Mouse (Mus musculus) CH12.LX (cell line): ENCODE measurements around the gene Spata21. TPM values are rescaled to one million over a fixed set of nuclear protein-coding genes. Genes with fewer than 3 reads are reported as not detected.

Experiments used
- DNase-seq: peaks from one replicate; pipeline ENCODE4 v3.0.0-alpha.2; 2013; ENCODE audit errors: extremely low read depth
- H3K27ac ChIP-seq: 2 replicates; pipeline ENCODE4 v1.5.1; 2012; ENCODE audit warnings: low read depth, mild to moderate bottlenecking, control low read depth, moderate library complexity; ENCODE audit not compliant: insufficient read depth
- H3K27me3 ChIP-seq: replicated peaks from 2 replicates; pipeline ENCODE3; 2012; ENCODE audit warnings: inconsistent platforms
- H3K36me3 ChIP-seq, 2 experiments: replicated peaks in 1 of 2; 2 replicates each; pipeline versions ENCODE3 to v1.6.1; 2012; ENCODE audit warnings: inconsistent platforms in 1 of 2, low read length in 1 of 2, mild to moderate bottlenecking in 1 of 2, mixed read lengths in 1 of 2, moderate library complexity in 1 of 2; ENCODE audit not compliant: control insufficient read depth in 1 of 2, insufficient read depth in 1 of 2
- H3K4me1 ChIP-seq, 2 experiments: 2 replicates each; pipeline ENCODE4 v1.6.1; 2012; ENCODE audit warnings: inconsistent platforms in 1 of 2, moderate library complexity in 1 of 2; ENCODE audit not compliant: insufficient read depth in 2 of 2, control insufficient read depth in 1 of 2
- H3K4me2 ChIP-seq: 2 replicates; pipeline ENCODE4 v1.6.1; 2012; ENCODE audit warnings: low read depth, mild to moderate bottlenecking, control low read depth; ENCODE audit not compliant: poor library complexity, insufficient read depth, severe bottlenecking
- H3K4me3 ChIP-seq, 3 experiments: fragments of 150-350 bp in 1 of 3; sonication (generic) in 1 of 3; replicated peaks in 1 of 3; 2 replicates each; pipeline versions ENCODE3 to v1.5.1; 2011 to 2012; ENCODE audit warnings: low read depth in 2 of 3, low read length in 2 of 3, mild to moderate bottlenecking in 2 of 3, moderate library complexity in 2 of 3, control low read depth in 1 of 3, improper control_type of control experiment in 1 of 3, inconsistent platforms in 1 of 3, mixed read lengths in 1 of 3; ENCODE audit not compliant: poor library complexity in 1 of 3
- H3K79me2 ChIP-seq: replicated peaks from 2 replicates; pipeline ENCODE4 v1.6.1; 2012; ENCODE audit warnings: mild to moderate bottlenecking, moderate library complexity; ENCODE audit not compliant: control insufficient read depth, poor library complexity, insufficient read depth, severe bottlenecking; ENCODE audit errors: extremely low read depth
- H3K9ac ChIP-seq: 2 replicates; pipeline ENCODE4 v1.6.1; 2012; ENCODE audit warnings: low read depth, mild to moderate bottlenecking, control low read depth, moderate library complexity; ENCODE audit not compliant: insufficient read depth
- H3K9me3 ChIP-seq: replicated peaks from 2 replicates; pipeline ENCODE3; 2012; ENCODE audit warnings: low read length, inconsistent platforms, mixed read lengths
- BHLHE40 ChIP-seq: IDR thresholded peaks from 2 replicates; pipeline ENCODE4 v1.6.1; 2011; ENCODE audit warnings: mild to moderate bottlenecking, low read depth, low read length, improper control_type of control experiment
- CHD2 ChIP-seq: IDR thresholded peaks from 2 replicates; pipeline ENCODE4 v1.6.1; 2011; ENCODE audit warnings: low read length, improper control_type of control experiment
- CTCF ChIP-seq, 2 experiments: IDR thresholded peaks in 1 of 2; conservative IDR thresholded peaks in 1 of 2; 2 replicates each; pipeline ENCODE4 v1.5.1; 2011 to 2012; ENCODE audit warnings: low read depth in 2 of 2, low read length in 2 of 2, improper control_type of control experiment in 1 of 2, inconsistent platforms in 1 of 2, mild to moderate bottlenecking in 1 of 2, moderate library complexity in 1 of 2
- E2F4 ChIP-seq: IDR thresholded peaks from 2 replicates; pipeline ENCODE4 v1.6.1; 2011; ENCODE audit warnings: low read depth, low read length, improper control_type of control experiment; ENCODE audit not compliant: insufficient replicate concordance
- EP300 ChIP-seq: IDR thresholded peaks from 2 replicates; pipeline ENCODE4 v1.6.1; 2011; ENCODE audit warnings: low read length, improper control_type of control experiment
- ETS1 ChIP-seq: conservative IDR thresholded peaks from 2 replicates; pipeline ENCODE4 v1.6.1; 2012; ENCODE audit warnings: low read depth, mild to moderate bottlenecking, inconsistent platforms, low read length, improper control_type of control experiment, moderate library complexity
- GABPA ChIP-seq: IDR thresholded peaks from 2 replicates; pipeline ENCODE4 v1.6.1; 2012; ENCODE audit warnings: low read depth, low read length, improper control_type of control experiment, inconsistent platforms; ENCODE audit not compliant: insufficient replicate concordance
- IRF4 ChIP-seq: IDR thresholded peaks from 2 replicates; pipeline ENCODE4 v1.6.1; 2014; ENCODE audit warnings: low read depth, mild to moderate bottlenecking, inconsistent platforms, low read length, improper control_type of control experiment
- JUN ChIP-seq: IDR thresholded peaks from 2 replicates; pipeline ENCODE4 v1.6.1; 2011; ENCODE audit warnings: low read depth, mild to moderate bottlenecking, low read length, improper control_type of control experiment, moderate library complexity; ENCODE audit not compliant: insufficient read depth
- KAT2A ChIP-seq: IDR thresholded peaks from 2 replicates; pipeline ENCODE4 v1.6.1; 2012; ENCODE audit warnings: low read length, improper control_type of control experiment, inconsistent platforms; ENCODE audit not compliant: insufficient replicate concordance
- MAX ChIP-seq: IDR thresholded peaks from 2 replicates; pipeline ENCODE4 v1.6.1; 2011; ENCODE audit warnings: low read length, improper control_type of control experiment
- MAZ ChIP-seq: IDR thresholded peaks from 2 replicates; pipeline ENCODE4 v1.6.1; 2012; ENCODE audit warnings: low read depth, mild to moderate bottlenecking, inconsistent platforms, low read length, improper control_type of control experiment, moderate library complexity
- MEF2A ChIP-seq: IDR thresholded peaks from 2 replicates; pipeline ENCODE4 v1.6.1; 2014; ENCODE audit warnings: low read depth, mild to moderate bottlenecking, inconsistent platforms, low read length, improper control_type of control experiment, borderline replicate concordance
- MXI1 ChIP-seq: IDR thresholded peaks from 2 replicates; pipeline ENCODE4 v1.6.1; 2011; ENCODE audit warnings: mild to moderate bottlenecking, low read depth, low read length, improper control_type of control experiment
- MYC ChIP-seq: IDR thresholded peaks from 2 replicates; pipeline ENCODE4 v1.6.1; 2011; ENCODE audit warnings: low read depth, mild to moderate bottlenecking, improper control_type of control experiment, low read length
- RAD21 ChIP-seq: IDR thresholded peaks from 2 replicates; pipeline ENCODE4 v1.6.1; 2011; ENCODE audit warnings: low read depth, mild to moderate bottlenecking, low read length, improper control_type of control experiment, moderate library complexity
- RCOR1 ChIP-seq: conservative IDR thresholded peaks from 2 replicates; pipeline ENCODE4 v1.6.1; 2012; ENCODE audit warnings: low read depth, mild to moderate bottlenecking, inconsistent platforms, low read length, improper control_type of control experiment
- SIN3A ChIP-seq: IDR thresholded peaks from 2 replicates; pipeline ENCODE4 v1.6.1; 2012; ENCODE audit warnings: low read length, improper control_type of control experiment, inconsistent platforms
- SMC3 ChIP-seq: IDR thresholded peaks from 2 replicates; pipeline ENCODE4 v1.6.1; 2011; ENCODE audit warnings: low read depth, low read length, improper control_type of control experiment
- TBP ChIP-seq: conservative IDR thresholded peaks from 2 replicates; pipeline ENCODE4 v1.6.1; 2011; ENCODE audit warnings: low read depth, low read length, improper control_type of control experiment
- USF1 ChIP-seq: IDR thresholded peaks from 2 replicates; pipeline ENCODE4 v1.6.1; 2014; ENCODE audit warnings: low read depth, mild to moderate bottlenecking, inconsistent platforms, low read length, improper control_type of control experiment
- USF2 ChIP-seq: conservative IDR thresholded peaks from 2 replicates; pipeline ENCODE4 v1.6.1; 2011; ENCODE audit warnings: low read depth, low read length, improper control_type of control experiment
- ZC3H11A ChIP-seq: IDR thresholded peaks from 2 replicates; pipeline ENCODE4 v1.6.1; 2012; ENCODE audit warnings: low read depth, mild to moderate bottlenecking, inconsistent platforms, low read length, improper control_type of control experiment
- ZMIZ1 ChIP-seq: IDR thresholded peaks from 2 replicates; pipeline ENCODE4 v1.6.1; 2012; ENCODE audit warnings: low read depth, mild to moderate bottlenecking, inconsistent platforms, low read length, improper control_type of control experiment
- ZNF384 ChIP-seq: IDR thresholded peaks from 2 replicates; pipeline ENCODE4 v1.6.1; 2012; ENCODE audit warnings: low read depth, low read length, improper control_type of control experiment, inconsistent platforms
- dilution Hi-C: fragments of 300-500 bp; cut with MboI; formaldehyde crosslinking; loops from 2 replicates; pipeline ENCODE4 v1.14.3; 2020; ENCODE audit warnings: low sequenced_read_pairs; ENCODE audit not compliant: extremely low pct_unique_long_range_greater_than_20kb, extremely low pct_ligation_motif_present
- in situ Hi-C: fragments of 300-500 bp; cut with MboI; formaldehyde crosslinking; loops from 3 replicates; pipeline ENCODE4 v1.14.3; 2019; ENCODE audit warnings: low sequenced_read_pairs, low pct_ligation_motif_present, low pct_unique_long_range_greater_than_20kb, mixed read lengths
- polyA plus RNA-seq: library from polyadenylated mRNA; unstranded; fragments of >175 nt; gene quantifications from 2 replicates; pipeline ENCODE4 v1.2.1, GENCODE M21; 2012; ENCODE audit warnings: low read depth; ENCODE audit not compliant: insufficient read length
- total RNA-seq, 2 experiments: library from RNA; depleted of rRNA; stranded (reverse); fragments of 300-350 nt in 1 of 2; fragments of >200 nt in 1 of 2; gene quantifications; 2 replicates each; pipeline ENCODE4 v1.2.3; 2012 to 2014

Gene Spata21
- total and polyA plus RNA-seq, 3 experiments, result not detected

DNA sequence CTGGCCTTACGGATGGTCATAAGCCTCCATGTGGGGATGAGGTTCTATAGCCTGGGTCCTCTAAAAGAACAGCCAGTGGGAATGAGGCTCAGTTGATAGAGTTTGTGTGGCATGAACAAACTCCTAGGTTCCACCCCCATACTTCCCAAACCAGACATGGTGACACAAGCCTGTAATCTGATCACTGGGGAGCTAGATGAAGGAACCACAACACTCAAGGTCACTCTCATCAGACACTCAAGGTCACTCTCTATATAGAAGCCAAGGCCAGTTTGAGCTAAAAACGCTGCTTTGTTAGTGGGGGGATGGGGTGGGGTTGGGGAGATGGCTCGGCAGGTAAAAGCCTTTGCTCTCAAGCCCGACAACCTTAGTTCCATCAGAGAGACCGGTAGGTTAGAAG, 11.8 kb downstream of the Spata21 start:
- no peak for DNase-seq
- in situ Hi-C loops, result no loop called here
- H3K4me3 ChIP-seq, result no peak overlapping the region
- H3K79me2 ChIP-seq, result no peaks in the 10 kb centered on the region
- no peaks in the 10 kb centered on the region for H3K4me1 ChIP-seq
- H3K27me3 ChIP-seq, result no peaks in the 10 kb centered on the region
- H3K4me2 ChIP-seq, result no peak overlapping the region
- no peaks in the 10 kb centered on the region for H3K9me3 ChIP-seq
- TF ChIP-seq MXI1 (no peak), RCOR1 (no peak), EP300 (no peak), ZNF384 (no peak), ETS1 (no peak), GABPA (no peak), MAZ (no peak), BHLHE40 (no peak), E2F4 (no peak), KAT2A (no peak), USF1 (no peak), TBP (no peak), MAX (no peak)
- TF ChIP-seq, all 38 proteins: peak for 0
- Histone ChIP-seq H3K36me3 (peaks cover 0 to 2% of the 10 kb centered on the region in 2 experiments), H3K27ac (no peak overlapping the region), H3K9ac (no peak overlapping the region)
- dilution Hi-C loops, result no loop called here

DNA sequence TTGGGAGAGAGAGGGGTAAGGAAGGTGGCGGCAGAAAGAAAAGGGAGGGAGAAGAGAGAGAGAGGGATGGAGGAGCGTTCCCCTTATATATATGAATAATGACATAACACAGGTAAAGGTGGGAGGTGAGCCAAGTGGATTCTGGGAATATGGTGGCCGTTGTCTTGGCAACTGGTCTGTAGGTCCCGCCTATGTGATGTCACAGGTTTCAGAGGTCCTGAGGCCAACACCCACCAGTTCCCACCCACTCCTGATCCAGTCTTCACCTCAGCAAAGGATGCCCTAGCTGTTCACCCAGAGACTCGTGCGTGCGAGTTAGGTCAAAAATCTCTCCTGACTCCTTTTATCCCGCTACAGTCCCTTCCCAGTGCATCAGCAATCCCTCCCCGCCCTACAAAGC, 13.2 kb downstream of the Spata21 start:
- dilution Hi-C loops, result no loop called here

DNA sequence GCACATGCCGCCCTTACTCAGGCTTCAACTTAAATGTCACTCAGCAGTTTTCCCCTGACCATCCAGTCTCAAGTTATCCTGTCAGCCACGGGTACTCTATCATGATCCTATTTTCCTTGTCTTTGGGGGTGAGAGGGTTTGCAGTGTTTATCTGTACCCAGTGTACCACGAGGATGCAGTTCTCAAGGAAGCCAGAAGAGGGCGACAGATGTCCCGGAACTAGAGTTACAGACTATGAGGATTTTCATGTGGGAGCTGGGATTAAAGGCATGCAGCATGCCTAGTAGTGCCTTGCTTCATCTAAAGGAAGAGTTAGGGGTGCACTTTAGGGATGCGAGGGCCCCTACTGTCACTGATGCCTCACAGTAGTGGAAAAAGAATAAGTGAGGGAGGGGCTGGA, 13.7 kb downstream of the Spata21 start:
- H3K27me3 ChIP-seq, result no peaks in the 10 kb centered on the region
- no peak overlapping the region for H3K9ac ChIP-seq
- dilution Hi-C loops, result no loop called here
- no peaks in the 10 kb centered on the region for H3K79me2 ChIP-seq
- H3K36me3 ChIP-seq, result peaks cover 0 to 2% of the 10 kb centered on the region in 2 experiments
- H3K9me3 ChIP-seq, result no peaks in the 10 kb centered on the region
- no peaks in the 10 kb centered on the region for H3K4me1 ChIP-seq
- TF ChIP-seq E2F4 (no peak), MYC (no peak), USF2 (no peak), CTCF (conservative IDR thresholded peaks at IDR 0.05 in 1 of 2, IDR thresholded peaks at IDR 0.05 in 1 of 2; ENCODE audit: low read depth in 2 of 2, low read length in 2 of 2) (peak; percentile 66 to 87), RAD21 (peak; percentile 37), ZMIZ1 (no peak), ZC3H11A (no peak), MEF2A (no peak), USF1 (no peak), CHD2 (no peak), SIN3A (no peak), RCOR1 (no peak), SMC3 (peak; percentile 45), BHLHE40 (no peak), IRF4 (no peak)
- in situ Hi-C loops, result no loop called here
- no peak overlapping the region for H3K4me2 ChIP-seq
- no peak overlapping the region for H3K4me3 ChIP-seq
- peak; percentile 49 for DNase-seq
- H3K27ac ChIP-seq, result no peak overlapping the region

More for the DNA sequence above, 13.2 kb downstream of the Spata21 start:
- no peak for TF ChIP-seq RAD21
- no peak for TF ChIP-seq TBP
- TF ChIP-seq JUN, result no peak
- no peak for TF ChIP-seq ZC3H11A
- in situ Hi-C loops, result no loop called here
- Histone ChIP-seq H3K9ac (no peak overlapping the region), H3K27ac (no peak overlapping the region), H3K79me2 (no peaks in the 10 kb centered on the region), H3K4me2 (no peak overlapping the region), H3K4me1 (no peaks in the 10 kb centered on the region), H3K4me3 (no peak overlapping the region), H3K27me3 (no peaks in the 10 kb centered on the region), H3K36me3 (peaks cover 0 to 2% of the 10 kb centered on the region in 2 experiments), H3K9me3 (no peaks in the 10 kb centered on the region)
- DNase-seq, result no peak
